8 mouse cellular contexts compared by ENCODE assay signal in genomic region chr10:76346589-76346988, GRCm38 (mm10). TPM values are rescaled to one million over a fixed set of nuclear protein-coding genes. Genes with fewer than 3 reads are reported as not detected.
DNase-seq lines count a peak whose midpoint lies in the region; ATAC-seq and TF ChIP-seq lines count a peak whose summit lies in the region.

No protein-coding gene starts in this region.

- H3K79me2 ChIP-seq in heart, adult 2 months (replicated peaks; ENCODE audit: control insufficient read depth, insufficient read depth, low read length), result peaks cover 4% of the 10 kb centered on the region

- peaks cover 2% of the 10 kb centered on the region for H3K4me1 ChIP-seq in ES-Bruce4 (ENCODE audit: control insufficient read depth, insufficient read depth, low read length)
- peaks cover 3% of the 10 kb centered on the region for H3K4me1 ChIP-seq in heart, adult 2 months (ENCODE audit: control insufficient read depth, insufficient read depth, low read length)
- H3K4me1 ChIP-seq in lung, embryonic 15.5 days, result peaks cover 25% of the 10 kb centered on the region
- peaks cover 25% of the 10 kb centered on the region for H3K4me1 ChIP-seq in neural tube, embryonic 15.5 days

- H3K4me3 ChIP-seq in ES-Bruce4 (ENCODE audit: low read depth, low read length), result no peak overlapping the region
- H3K4me3 ChIP-seq in heart, adult 2 months, result peak overlapping the region; percentile 74
- peak overlapping the region; percentile 89; the same call in 1 of the 2 replicates for H3K4me3 ChIP-seq in lung, embryonic 15.5 days
- peak overlapping the region; percentile 65; the same call in 1 of the 2 replicates for H3K4me3 ChIP-seq in neural tube, embryonic 15.5 days (replicated peaks)

- H3K4me2 ChIP-seq in lung, embryonic 15.5 days, result peak overlapping the region; percentile 87
- peak overlapping the region; percentile 82 for H3K4me2 ChIP-seq in neural tube, embryonic 15.5 days

- WGBS in heart, adult 2 months, result 9% methylated on average over 4 of the region's 4 CpGs
- WGBS in lung, embryonic 15.5 days, result 6% methylated on average over 4 of the region's 4 CpGs
- 13% methylated on average over 4 of the region's 4 CpGs for WGBS in neural tube, embryonic 15.5 days

- no peak for TF ChIP-seq EP300 in ES-Bruce4 (IDR thresholded peaks at IDR 0.05; ENCODE audit: insufficient read depth, low read depth, low read length)
- no peak for TF ChIP-seq EP300 in heart, adult 2 months (IDR thresholded peaks at IDR 0.05; ENCODE audit: insufficient read depth, low read depth, low read length)

- no peaks in the 10 kb centered on the region for H3K9me3 ChIP-seq in ES-Bruce4 (replicated peaks; ENCODE audit: control insufficient read depth, insufficient read depth, low read length, poor library complexity, severe bottlenecking)
- no peaks in the 10 kb centered on the region for H3K9me3 ChIP-seq in lung, embryonic 15.5 days
- H3K9me3 ChIP-seq in neural tube, embryonic 15.5 days (replicated peaks), result no peaks in the 10 kb centered on the region

- peak; percentile 29 for TF ChIP-seq CTCF in ES-Bruce4 (IDR thresholded peaks at IDR 0.05; ENCODE audit: low read depth, low read length)
- peak; percentile 78 for TF ChIP-seq CTCF in heart, adult 2 months (IDR thresholded peaks at IDR 0.05)

- no peak overlapping the region for H3K9ac ChIP-seq in ES-Bruce4 (ENCODE audit: low read depth, poor library complexity, severe bottlenecking)
- no peak overlapping the region for H3K9ac ChIP-seq in heart, adult 2 months (ENCODE audit: low read depth, low read length)
- H3K9ac ChIP-seq in lung, embryonic 15.5 days, result no peak overlapping the region
- H3K9ac ChIP-seq in neural tube, embryonic 15.5 days (replicated peaks), result no peak overlapping the region

- no peak overlapping the region for H3K27ac ChIP-seq in ES-Bruce4 (ENCODE audit: insufficient read depth, low read length)
- H3K27ac ChIP-seq in heart, adult 2 months, result no peak overlapping the region
- no peak overlapping the region for H3K27ac ChIP-seq in lung, embryonic 15.5 days
- H3K27ac ChIP-seq in neural tube, embryonic 15.5 days (replicated peaks), result no peak overlapping the region

- H3K27me3 ChIP-seq in ES-Bruce4 (ENCODE audit: control insufficient read depth, insufficient read depth, low read length, poor library complexity, severe bottlenecking), result no peaks in the 10 kb centered on the region
- no peaks in the 10 kb centered on the region for H3K27me3 ChIP-seq in heart, adult 2 months (ENCODE audit: control insufficient read depth, insufficient read depth, low read length)
- H3K27me3 ChIP-seq in lung, embryonic 15.5 days, result no peaks in the 10 kb centered on the region
- H3K27me3 ChIP-seq in neural tube, embryonic 15.5 days (replicated peaks), result no peaks in the 10 kb centered on the region

- TF ChIP-seq POLR2A in ES-Bruce4 (IDR thresholded peaks at IDR 0.05; ENCODE audit: insufficient read depth, low read length), result no peak
- TF ChIP-seq POLR2A in heart, adult 2 months (IDR thresholded peaks at IDR 0.05; ENCODE audit: insufficient read depth, low read depth, low read length), result no peak

- H3K36me3 ChIP-seq in ES-Bruce4 (ENCODE audit: control insufficient read depth, insufficient read depth, low read length, poor library complexity, severe bottlenecking), result peaks cover 11% of the 10 kb centered on the region
- H3K36me3 ChIP-seq in heart, adult 2 months (ENCODE audit: control insufficient read depth, insufficient read depth, low read length), result no peaks in the 10 kb centered on the region
- H3K36me3 ChIP-seq in lung, embryonic 15.5 days, result peaks cover 15% of the 10 kb centered on the region
- H3K36me3 ChIP-seq in neural tube, embryonic 15.5 days, result peaks cover 11% of the 10 kb centered on the region

- intact Hi-C loops in heart, adult 2 months (cut with DNase I), result no loop called here

- ATAC-seq in lung, embryonic 15.5 days (ENCODE audit: borderline replicate concordance, extremely low read depth, low FRiP score, low TSS enrichment), result no peak
- ATAC-seq in neural tube, embryonic 15.5 days (ENCODE audit: low FRiP score), result no peak

- DNase-seq in B cell, adult 2 months, result peak; percentile 87 to 89
- DNase-seq in cerebellum, adult 11-12 months, result peak; percentile 41
- DNase-seq in heart, adult 2 months, result peak in 1 of 2 experiments; percentile 49
- DNase-seq in kidney, adult 9 months, result peak; percentile 73
- no peak for DNase-seq in Muller cell, postnatal 12 days (ENCODE audit: inconsistent ontology term)

RNA-seq across cellular contexts. Expression of gene Dip2a, which starts 1.5 kb away (rescaled TPM):
- 10.4 and 12.5 TPM in 2 replicates for polyA plus RNA-seq in ES-Bruce4 (2011; ENCODE audit: insufficient read depth, insufficient read length, low read depth, missing spikeins)
- 1 to 10 TPM; 8.4 to 9.2 TPM for total RNA-seq in heart, adult 2 months (2021)
- 7.5 and 9.9 TPM in 2 replicates for polyA plus RNA-seq in heart, adult 2 months (2012; rRNA removed)
- 12.5 TPM in 2 replicates for polyA plus RNA-seq in lung, embryonic 15.5 days (2015; fragmentation: Nextera tagmentation; extraction: Ambion mirVana)
- polyA plus RNA-seq in neural tube, embryonic 15.5 days (2015; fragmentation: Nextera tagmentation; extraction: Ambion mirVana), result 16.8 and 19.7 TPM in 2 replicates
